Mouse (Mus musculus) lung, postnatal 14 days (tissue): Measurements from ENCODE around the gene Napsa.
A peak's percentile ranks its signal among the peaks of the same experiment; 100 is the strongest.

ENCODE experiments used
- DNase-seq: peaks from one replicate; pipeline ENCODE4 v3.0.0; 2021

Napsa gene

DNA sequence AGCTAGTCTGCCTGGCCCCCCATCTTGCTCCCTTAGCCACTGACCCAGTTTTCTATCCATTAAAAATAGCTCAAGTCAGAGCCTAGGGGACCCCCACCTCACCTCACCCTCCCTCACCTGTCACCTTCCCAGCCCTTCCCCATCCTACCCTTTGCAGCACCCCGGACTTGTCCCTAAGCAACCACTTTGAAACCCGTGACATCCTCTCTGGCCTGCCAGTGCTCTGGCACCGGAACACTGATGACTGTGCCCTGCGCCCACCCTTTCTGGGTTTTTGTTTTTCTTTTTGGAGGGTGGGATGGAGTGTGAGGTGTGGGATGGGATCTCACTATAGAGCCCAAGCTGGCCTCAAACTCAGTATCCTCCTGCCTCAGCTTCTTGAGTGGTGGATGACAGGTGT lies 25.5 kb downstream of the Napsa start:
- DNase-seq, result no peak

DNA sequence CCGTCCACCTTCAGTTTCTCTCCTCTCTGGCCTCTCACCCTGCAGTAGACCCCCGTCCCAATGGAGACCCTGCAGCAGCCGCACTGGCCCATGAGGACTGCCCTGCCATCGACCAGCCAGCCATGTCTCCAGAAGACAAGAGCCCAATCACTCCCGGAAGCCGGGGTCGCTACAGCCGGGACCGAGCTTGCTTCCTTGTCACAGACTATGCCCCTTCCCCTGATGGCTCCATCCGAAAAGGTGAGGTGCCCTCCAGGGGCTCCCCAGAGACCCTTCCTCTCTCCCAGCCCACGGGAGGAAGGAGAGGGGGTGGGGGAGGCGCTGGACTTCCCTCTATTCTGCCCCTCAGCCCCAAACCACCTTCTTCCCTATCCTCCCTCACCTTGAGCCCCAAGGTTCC lies 26.2 kb downstream of the Napsa start:
- no peak for DNase-seq

DNA sequence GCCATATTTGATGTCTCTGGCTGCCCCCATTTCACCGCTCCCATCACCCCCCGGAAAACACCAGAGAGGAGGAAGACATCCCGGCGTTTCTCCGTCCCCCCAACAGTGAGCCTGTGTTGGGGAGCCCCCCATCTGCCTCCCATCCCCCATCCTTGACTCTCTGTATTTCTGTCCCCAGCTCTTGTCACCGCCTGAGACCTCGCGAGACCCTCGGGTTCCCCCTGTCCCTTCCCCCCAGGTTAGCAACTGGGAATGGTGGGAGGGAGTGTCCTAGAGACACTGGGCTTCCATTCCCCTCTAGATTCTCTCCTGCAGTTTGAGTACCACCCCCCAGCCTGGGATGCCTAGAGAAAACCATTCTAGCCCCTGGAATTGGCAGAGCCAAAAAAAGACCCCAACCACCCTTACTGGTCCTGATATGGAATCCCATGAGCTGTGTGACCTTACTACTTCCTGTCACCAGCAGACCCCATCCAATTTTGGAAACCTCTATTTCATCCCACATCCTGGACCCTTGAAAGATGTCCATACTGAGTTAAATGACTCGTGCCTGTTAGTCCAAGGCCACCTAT lies 28.6 kb downstream of the Napsa start:
- no peak for DNase-seq

DNA sequence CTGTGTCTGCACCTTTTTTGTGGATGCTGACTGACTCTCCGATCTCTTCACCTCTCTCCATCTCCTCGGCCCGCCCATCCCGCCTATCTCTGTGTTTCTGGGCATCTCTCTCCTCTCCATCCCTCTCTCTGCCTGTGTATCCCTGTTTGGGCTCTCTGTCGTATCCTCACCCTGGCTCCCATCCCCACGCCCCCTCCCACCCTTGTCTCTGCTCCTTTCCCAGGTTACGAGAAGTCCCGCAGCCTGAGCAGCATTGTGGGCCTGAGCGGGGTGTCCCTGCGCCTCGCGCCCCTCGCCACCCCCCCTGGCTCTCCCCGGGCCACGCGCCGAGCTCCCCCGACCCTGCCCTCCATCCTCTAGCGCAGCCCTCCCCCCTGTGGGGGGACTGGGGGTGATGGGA lies 29.5 kb downstream of the Napsa start:
- no peak for DNase-seq

DNA sequence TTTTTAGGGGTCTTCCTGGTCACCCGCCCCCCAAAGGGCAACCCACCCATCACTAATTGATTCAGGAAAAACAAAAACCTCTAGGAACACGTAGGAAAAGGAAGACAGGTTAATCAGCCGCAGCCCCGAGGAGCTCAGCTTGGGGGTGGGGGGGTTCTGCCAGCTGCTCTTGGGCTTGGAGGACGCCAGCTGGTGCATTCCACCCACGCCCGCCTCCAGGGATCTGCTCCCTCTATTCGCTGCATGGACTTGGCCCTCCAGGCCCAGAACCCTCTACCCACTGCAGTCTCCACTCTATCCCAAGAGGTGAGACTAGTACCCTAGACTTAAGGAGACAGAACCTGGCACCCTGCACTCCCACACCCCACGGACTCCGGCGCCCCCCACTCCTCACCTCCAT lies 30.3 kb downstream of the Napsa start:
- no peak for DNase-seq

DNA sequence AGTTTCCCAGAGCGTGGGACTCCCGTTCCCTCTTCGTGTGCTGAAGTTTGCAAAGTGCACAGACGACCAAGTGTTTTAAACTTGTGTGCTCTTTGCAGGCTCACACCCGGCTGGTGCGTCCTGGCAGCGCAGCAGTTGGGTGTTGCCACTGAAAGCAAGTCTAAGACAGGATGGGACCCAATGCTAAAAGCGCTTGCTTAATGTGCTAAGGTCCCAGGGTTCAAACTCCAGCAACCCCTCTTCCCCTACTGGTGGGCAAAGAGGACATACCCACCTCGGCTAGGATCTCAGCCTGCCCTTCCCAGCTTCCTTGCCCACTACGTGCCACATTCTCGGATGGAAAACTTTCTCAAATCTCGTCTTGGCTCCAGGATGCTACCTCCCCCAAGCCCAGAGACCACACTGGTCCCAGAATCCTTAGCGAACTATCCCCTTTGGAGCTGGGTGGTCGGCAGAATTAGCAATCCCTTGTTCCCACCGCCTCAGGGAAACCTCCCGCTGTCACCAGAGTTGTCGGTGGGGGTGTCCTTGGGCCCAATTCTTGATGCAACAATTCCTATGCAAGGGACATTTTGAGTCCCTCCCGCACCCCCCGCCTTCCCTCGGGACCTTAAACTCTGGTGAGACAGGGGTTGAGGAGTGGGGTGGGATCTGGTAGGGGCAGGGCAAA lies 31.1 kb downstream of the Napsa start:
- DNase-seq, result no peak

DNA sequence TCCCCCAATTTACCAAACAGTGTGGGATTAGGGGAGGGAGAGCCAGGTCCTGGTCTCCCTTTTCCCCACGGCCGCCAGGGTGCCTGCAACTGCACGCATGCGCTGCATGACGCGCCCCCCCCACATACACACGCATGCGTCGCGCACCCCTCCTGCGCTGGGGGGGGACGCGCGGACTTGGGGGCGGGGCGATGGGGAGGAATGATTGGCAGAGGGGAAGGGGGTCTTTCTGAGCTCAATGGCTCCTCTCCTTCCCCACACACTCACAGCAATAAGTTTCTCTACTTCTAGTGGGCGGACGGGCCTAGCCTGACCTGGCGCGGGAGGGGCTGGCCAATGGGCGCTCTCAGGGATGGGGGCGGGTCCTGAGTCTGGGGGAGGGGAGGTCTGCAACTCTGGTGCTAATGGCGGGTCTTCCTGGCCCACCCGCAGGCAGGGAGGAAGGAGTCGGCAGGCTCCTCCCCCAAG lies 32.0 kb downstream of the Napsa start:
- DNase-seq, result peak; percentile 40

DNA sequence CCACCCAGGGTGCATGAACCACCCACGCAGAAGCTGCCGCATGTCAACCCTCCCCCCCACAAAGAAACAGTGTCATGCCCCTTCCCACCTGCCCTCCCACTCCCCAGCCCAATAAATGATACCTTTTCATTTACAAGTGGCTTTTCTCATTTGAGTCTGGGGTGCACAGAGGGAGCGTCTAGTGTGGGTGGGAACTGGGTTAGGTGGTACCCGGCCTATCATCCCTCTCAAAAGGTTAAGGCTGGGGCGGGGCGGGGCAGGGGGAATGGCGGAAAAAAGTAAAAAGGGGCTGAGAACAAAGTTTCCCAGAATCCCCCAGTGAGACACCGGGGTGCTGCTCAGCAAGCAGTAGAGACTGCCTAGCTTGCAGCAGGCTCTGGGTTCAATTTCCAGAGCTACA lies 32.4 kb downstream of the Napsa start:
- no peak for DNase-seq

DNA sequence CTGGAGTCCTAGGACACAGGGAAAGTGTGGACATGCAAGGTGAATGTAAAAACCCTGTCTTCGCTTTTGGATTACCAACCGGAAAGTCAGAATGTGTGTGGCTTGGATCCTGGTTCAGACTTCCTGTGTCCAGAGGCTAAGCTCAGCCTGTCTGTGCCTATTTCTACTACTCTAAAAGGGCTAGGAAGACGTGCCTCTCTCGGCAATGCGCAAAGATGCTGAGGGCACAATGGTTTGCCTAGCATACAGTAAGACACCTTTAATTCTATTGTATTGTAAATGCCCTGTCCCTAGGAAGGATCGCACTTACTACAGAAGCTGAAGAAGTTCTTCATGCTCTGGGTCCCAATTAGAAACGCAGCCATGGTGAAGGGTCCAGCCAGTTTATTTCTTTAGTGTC lies 33.3 kb downstream of the Napsa start:
- DNase-seq, result no peak

DNA sequence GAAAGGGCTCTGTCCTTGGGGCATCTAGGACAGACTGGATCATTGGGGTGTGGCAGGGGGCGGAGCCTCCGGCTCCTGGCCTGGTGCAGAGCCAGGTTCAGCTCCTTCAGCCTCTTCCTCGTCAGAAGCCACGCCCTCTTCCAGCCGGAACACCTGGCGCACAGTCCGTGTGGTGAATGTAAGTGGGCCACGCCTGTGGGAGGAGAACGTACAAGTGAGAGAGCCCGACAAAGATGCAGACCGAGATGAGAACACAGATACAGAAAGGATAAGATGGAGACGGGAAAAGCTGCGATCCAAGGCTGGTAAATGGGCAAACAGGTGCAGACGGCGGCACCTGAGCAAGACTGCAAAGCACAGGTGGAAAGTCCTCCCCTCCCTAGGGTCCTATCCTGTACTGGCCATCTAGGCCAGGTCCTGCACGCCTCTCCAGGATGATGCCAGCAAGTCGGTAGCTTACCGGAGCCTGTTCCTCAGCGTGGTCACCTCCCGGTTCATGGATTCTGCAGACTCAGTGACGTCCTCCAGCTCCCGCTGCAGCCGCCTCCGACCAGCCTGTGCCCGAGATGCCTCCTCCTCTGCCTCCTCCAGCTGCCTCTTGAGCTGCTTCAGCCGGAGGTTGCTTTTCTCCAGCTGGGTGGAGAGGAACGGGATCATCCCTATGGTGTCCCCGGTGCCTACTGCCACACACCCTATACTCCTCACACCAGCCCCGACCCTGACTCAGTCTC lies 34.2 kb downstream of the Napsa start:
- DNase-seq, result peak; percentile 64

DNA sequence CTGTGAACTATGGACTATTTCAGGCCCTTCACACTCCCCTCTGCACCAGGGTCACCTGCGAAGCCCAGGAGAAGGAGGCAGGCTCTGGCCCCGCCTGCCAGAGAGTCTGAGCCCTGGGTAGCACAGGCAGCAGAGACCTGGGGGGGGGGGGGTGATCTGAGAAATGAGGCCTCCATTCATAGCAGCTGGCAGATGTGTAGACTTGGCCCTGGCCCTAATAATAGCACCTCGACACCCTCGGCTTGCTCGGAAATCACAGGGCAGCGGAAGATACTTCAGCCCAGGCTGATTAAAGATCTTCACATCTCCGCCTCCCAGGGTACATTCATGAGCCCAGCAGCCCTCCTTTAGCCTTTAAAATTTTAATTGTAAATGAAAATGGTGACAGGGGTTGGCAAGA lies 40.0 kb downstream of the Napsa start:
- no peak for DNase-seq

DNA sequence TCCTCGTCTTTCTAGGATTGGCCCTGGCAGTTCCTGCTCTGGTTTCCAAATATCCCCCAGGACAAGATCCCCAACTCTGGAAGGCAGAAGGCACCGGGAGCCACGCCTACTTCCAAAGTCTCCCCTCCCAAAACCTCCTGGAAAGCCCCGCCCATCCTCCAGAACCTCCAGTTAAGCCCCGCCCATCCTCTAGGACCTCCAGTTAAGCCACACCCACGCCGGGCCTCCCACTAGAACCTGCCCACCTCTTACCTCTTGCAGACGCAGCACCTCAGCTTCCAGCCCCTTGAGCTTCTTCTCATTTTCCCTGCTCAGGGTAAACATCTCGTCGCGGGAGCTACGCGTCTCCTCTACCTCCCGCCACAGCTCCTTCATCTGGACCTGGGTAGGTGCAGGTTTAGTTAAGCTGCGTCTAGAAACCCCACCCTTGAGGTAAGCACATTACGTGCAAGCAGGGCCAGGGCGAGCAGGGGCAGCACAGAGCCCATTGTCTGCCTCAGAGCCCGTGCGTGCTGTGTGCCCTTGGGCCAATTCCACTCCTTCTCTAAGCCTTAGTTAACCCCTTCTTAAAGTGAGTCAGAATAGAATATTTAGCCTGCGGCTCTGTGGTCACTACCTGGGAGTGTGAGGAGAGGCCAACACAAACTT lies 42.0 kb downstream of the Napsa start:
- DNase-seq, result peak; percentile 31

DNA sequence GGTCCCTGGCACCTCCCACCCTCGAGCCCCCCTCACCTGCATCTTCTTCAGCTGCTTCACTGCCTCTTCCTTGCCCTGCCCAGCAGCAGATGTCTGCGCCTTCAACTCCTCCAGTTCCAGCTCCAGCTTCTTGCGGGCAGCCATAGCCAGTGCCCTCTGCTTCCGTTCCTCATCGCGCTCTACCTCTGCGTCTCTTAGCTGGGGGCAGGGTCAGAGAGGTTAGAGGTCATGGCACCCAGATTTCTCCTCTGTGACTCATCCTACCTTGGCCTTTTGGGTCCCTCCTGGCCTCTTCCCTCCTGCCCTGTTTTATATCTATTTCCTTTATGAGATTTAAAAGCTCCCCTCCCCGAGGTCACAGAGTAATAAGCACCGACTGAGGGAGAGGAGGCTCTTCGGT lies 43.1 kb downstream of the Napsa start:
- DNase-seq, result no peak

DNA sequence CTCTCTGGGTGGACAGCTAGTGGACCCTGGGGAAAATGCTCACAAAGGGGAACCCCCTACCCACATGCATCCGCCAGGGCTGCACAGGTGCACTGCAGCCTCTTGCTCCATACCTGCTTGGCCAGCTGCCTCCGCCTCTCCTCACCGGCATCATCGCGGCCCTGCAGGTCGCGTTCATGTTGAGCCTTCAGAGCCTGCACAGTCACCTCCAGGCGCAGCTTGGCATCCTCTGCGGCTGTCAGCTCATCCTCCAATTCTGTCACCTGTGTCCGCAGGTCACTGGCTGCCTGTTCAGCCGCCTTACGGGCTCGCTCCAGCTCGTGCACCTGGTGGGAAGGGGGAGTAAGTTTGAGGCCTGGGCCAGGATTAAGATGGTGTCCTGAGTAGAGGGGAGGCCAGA lies 43.8 kb downstream of the Napsa start:
- DNase-seq, result no peak

DNA sequence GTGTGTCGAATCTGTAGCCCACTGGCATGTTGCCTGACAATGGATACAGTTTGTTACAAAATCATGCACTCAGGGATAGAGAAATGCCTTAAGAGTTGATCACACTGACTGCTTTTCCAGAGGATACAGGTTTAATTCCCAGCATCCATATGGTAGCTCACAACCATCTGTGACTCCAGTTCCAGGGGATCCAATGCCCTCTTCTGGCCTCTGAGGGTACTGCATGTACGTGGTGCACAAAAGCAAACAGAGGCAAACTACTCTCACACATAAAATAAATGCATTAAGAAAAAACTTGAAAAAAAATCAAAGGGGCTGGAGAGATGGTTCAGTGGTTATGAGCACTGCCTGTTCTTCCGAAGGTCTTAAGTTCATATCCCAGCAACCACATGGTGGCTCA lies 44.9 kb downstream of the Napsa start:
- DNase-seq, result peak; percentile 26

DNA sequence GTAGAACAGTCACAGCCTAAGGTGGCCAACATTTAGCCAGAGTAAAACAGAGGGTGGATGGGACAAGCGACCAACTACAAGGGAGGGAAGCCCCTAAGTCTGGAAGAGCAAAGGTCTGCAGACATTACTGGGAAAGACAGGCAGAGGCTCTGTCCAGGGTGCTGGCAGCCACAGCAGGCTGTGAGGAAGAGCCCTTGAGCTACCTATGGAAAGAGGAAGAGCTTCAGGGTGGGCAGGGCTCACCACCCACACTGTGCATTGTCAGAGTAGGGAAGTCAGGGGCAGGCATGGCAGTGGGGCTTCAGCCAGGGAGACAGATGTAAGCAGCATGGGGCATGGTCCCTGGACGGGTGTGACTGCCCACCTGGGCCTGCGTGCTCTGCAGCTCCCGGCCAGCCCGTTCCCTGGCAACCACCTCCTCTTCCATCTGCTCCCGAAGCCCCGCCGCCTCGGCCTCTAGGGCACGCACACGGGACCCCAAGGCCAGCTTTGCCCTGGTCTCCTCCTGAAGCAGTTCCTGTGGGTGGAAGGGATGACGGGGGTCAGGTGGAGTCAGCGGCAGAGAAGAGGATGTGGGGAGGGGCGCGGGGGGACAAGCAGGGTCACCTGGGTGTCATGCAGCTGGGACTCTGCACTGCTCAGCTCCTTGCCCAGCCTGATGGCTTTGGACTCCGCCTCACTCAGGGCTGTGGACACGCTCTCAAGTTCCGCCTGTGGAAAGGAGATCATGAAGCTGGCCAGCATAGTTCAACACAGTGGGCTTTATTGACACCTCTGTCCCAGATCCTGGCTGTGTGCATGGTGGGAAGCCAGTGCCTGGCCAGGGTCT lies 51.7 kb downstream of the Napsa start:
- no peak for DNase-seq

DNA sequence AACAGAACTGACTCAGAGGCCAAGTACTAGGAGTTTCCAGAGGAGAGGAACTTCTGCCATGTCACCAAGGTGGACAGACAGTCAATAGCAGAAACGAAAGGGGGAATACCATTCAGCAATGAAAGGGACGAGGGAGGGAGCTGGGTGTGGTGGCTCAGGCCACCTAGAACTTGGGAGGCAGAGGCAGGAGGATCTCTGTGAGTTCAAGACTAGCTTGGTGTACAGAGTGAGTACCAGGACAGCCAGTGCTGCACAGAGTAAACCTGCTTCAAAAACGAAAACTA lies 52.3 kb downstream of the Napsa start:
- no peak for DNase-seq

DNA sequence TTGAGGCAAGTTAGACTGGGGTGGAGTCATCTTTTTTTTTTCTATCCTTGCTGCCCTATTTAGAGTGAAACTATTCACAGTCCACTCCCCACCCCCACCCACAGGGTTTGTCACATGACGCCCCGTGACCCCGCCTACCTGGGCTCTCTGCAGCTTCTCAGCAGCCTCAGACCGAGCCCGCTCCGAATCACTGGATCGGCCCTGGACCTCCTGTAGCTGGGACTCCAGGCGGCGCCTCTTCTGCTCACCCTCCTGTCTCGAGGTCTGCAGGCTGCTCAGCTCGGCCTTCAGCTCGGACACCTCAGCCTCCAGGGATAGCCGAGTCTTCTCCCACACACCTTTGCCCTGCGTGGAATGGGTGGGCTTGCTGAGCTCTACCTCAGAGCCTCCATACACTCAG lies 52.6 kb downstream of the Napsa start:
- no peak for DNase-seq

DNA sequence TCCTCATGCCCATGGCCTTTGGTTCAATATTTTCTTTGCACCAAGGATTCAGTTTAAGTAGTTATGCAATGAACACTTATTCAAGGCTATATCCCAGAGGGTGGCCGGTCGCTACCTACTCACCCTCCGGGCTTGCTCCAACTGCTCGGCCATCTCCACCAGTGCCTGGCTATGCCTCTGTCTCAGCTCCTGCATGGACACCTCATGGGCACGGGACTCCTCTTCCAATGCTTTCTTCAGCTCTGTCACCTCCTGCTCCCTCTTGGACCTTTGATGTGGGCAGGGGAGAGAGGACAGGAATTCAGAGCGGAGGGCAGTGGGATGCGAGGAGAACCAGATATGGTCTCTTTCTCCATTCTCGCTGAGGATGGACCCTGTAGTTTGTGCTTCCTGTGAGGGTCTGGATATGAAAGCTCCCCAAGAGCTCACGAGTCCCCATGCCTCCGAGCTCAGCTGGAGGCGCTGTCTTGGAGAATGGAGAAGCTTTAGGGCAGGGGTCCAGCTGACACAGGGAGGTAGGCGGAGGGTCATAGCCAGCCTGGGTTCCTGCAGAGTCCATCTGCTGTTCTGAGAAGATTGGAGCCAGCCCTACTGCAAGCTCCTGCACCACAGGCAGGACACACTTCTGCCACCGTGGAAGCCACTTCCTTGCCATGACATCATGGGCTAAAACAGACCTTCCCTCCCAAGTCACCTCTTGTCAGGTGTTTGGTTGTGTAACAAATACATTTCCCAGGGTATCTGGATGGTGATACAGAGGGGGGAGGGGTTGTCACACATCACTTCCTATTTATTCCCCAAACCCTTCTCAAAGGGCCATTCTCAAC lies 53.3 kb downstream of the Napsa start:
- DNase-seq, result no peak

DNA sequence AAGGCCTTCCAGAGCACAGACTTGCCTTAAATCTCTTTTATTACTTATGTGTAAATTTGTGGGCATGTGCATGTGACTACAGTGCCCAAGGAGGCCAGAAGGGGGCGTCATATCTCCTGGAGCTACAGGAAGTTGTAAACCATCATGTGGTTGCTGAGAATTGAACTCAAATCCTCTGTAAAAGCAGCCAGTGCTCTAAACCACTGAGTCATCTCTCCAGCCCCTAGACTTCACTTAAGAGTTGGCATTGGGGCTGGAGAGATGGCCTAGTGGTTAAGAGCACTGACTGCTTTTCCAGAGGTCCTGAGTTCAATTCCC lies 53.8 kb downstream of the Napsa start:
- no peak for DNase-seq

DNA sequence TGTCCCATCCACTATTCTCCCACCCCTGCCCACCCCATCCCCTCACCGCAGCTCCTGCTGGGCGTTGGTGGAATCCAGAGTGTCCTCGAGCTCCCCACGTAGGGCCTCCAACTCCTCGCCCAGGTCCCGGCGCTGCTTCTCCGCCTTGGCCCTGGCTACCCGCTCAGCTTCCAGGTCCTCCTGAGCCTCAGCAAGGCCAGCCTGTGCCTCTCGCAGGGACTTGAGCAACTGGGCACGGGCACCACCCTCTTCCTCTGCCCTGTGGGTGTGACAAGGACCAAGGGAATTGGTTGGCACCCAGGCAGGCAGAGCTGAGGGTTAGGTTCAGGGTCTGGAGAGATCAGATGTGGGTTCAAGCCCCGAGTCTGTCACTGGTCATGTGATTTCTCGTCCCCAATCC lies 54.8 kb downstream of the Napsa start:
- DNase-seq, result no peak

DNA sequence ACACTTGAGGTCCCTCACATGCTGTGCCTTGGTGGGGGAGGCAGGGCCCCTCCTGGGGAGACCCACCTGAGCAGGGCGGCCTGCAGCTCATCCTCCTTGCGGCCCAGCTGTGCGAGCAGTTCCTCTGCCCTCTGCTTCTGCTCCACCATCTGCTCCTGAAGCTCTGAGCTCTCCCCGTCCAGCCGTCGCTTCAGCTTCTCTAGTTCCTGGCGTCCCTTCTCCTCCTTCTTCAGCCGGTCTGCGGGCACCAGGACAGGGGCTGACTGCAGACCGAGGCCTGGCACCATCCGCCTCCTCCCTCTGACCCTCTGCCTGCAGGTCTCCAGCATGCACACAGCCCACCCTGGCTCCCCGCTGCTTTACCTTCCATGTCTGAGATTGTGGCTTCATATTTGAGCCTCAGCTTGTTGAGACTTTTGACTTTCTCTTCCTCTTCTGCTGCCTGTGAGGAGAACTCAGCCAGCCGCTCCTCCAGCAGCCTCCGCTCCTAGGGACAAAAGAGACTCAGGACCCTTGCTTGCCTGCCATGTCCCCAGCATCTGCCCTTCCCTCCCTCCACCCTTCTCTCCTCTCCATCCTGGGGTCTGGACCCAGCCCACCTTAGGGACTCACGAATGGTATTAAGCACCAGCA lies 56.3 kb downstream of the Napsa start:
- no peak for DNase-seq
